In the genomic region with DNA sequence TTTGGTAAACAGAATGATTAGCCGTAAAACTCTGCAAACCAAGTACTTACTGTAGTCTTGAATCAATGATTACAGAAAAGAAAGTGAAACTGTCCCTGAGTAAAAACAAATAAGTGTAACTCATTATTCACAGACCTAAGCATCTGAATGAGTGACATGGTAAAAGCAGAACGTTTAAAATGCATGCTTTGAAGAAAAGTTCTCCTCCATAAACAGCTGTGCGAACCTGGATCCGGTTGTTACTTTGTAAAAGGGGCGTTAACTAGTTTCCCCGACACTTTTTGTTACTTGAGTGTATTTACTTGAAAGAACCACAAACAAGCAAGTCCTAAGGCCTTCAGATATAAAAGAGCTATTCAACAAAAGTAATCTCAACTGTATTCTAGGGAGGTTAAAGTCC, we compare ENCODE assay signal across 8 mouse cellular contexts. TPM values are rescaled to one million over a fixed set of nuclear protein-coding genes. Genes with fewer than 3 reads are reported as not detected.
A peak's percentile ranks its signal among the peaks of the same experiment; 100 is the strongest.
DNase-seq lines count a peak whose midpoint lies in the region; ATAC-seq and TF ChIP-seq lines count a peak whose summit lies in the region.

No protein-coding gene starts in this region.

- TF ChIP-seq CTCF in lung, embryonic 14.5 days (IDR thresholded peaks at IDR 0.05; ENCODE audit: low read depth), result no peak
- no peak for TF ChIP-seq CTCF in brain, embryonic 14.5 days (IDR thresholded peaks at IDR 0.05; ENCODE audit: borderline replicate concordance, extremely low read depth, insufficient read depth, insufficient read length)

- no peak for ATAC-seq in lung, embryonic 14.5 days (ENCODE audit: insufficient read depth)
- no peak for ATAC-seq in intestine, embryonic 14.5 days (replicated peaks; ENCODE audit: low FRiP score, low TSS enrichment, low read depth)
- ATAC-seq in neural tube, embryonic 15.5 days (ENCODE audit: low FRiP score), result no peak

- DNase-seq in lung, embryonic 14.5 days, result peak; percentile 36
- no peak for DNase-seq in lung, postnatal 4 days
- peak; percentile 6 for DNase-seq in brain, embryonic 14.5 days (ENCODE audit: low read depth)
- no peak for DNase-seq in intestine, embryonic 14.5 days (ENCODE audit: low spot score)
- no peak for DNase-seq in thymus, postnatal 14 days
- no peak for DNase-seq in layer of hippocampus, adult 11-12 months (ENCODE audit: low spot score)
- DNase-seq in lung, postnatal 25 days (ENCODE audit: low spot score), result no peak

- no peaks in the 10 kb centered on the region for H3K9me3 ChIP-seq in lung, embryonic 14.5 days (ENCODE audit: low read depth, low read length)
- no peaks in the 10 kb centered on the region for H3K9me3 ChIP-seq in intestine, embryonic 14.5 days (ENCODE audit: control insufficient read depth, low read length)
- no peaks in the 10 kb centered on the region for H3K9me3 ChIP-seq in neural tube, embryonic 15.5 days (replicated peaks)

- H3K4me3 ChIP-seq in lung, embryonic 14.5 days (ENCODE audit: low read depth, low read length), result peak overlapping the region; percentile 94
- H3K4me3 ChIP-seq in intestine, embryonic 14.5 days (ENCODE audit: low read depth, low read length), result peak overlapping the region; percentile 79
- peak overlapping the region; percentile 97 for H3K4me3 ChIP-seq in neural tube, embryonic 15.5 days (replicated peaks)

- no peaks in the 10 kb centered on the region for H3K27me3 ChIP-seq in lung, embryonic 14.5 days (ENCODE audit: insufficient read depth, low read length)
- no peaks in the 10 kb centered on the region for H3K27me3 ChIP-seq in intestine, embryonic 14.5 days (replicated peaks; ENCODE audit: control insufficient read depth, insufficient read depth, low read length)
- 0 out of 2 replicates have a peak, but pooled peaks cover 5% of the 10 kb centered on the region for H3K27me3 ChIP-seq in neural tube, embryonic 15.5 days (replicated peaks)

- no peak for TF ChIP-seq POLR2A in brain, embryonic 14.5 days (IDR thresholded peaks at IDR 0.05; ENCODE audit: borderline replicate concordance, extremely low read depth, insufficient read depth, insufficient read length, poor library complexity, severe bottlenecking)

- H3K4me2 ChIP-seq in lung, embryonic 14.5 days, result peak overlapping the region; percentile 85
- peak overlapping the region; percentile 66 for H3K4me2 ChIP-seq in intestine, embryonic 14.5 days (ENCODE audit: low read length)
- peak overlapping the region; percentile 76 for H3K4me2 ChIP-seq in neural tube, embryonic 15.5 days

- 10% methylated on average over 6 of the region's 6 CpGs for WGBS in lung, embryonic 14.5 days
- WGBS in intestine, embryonic 14.5 days, result 13% methylated on average over 6 of the region's 6 CpGs
- 9% methylated on average over 6 of the region's 6 CpGs for WGBS in neural tube, embryonic 15.5 days

- no peak overlapping the region; the same call in 1 of the 2 replicates for H3K27ac ChIP-seq in lung, embryonic 14.5 days (ENCODE audit: low read depth)
- H3K27ac ChIP-seq in intestine, embryonic 14.5 days (ENCODE audit: low read depth), result no peak overlapping the region
- no peak overlapping the region for H3K27ac ChIP-seq in neural tube, embryonic 15.5 days (replicated peaks)

- peaks cover 10% of the 10 kb centered on the region for H3K4me1 ChIP-seq in lung, embryonic 14.5 days (ENCODE audit: insufficient read depth)
- H3K4me1 ChIP-seq in intestine, embryonic 14.5 days (replicated peaks; ENCODE audit: control insufficient read depth, insufficient read depth, low read length), result peaks cover 10% of the 10 kb centered on the region
- peaks cover 26% of the 10 kb centered on the region for H3K4me1 ChIP-seq in neural tube, embryonic 15.5 days

- peaks cover 19% of the 10 kb centered on the region for H3K36me3 ChIP-seq in lung, embryonic 14.5 days (ENCODE audit: insufficient read depth)
- peaks cover 21% of the 10 kb centered on the region for H3K36me3 ChIP-seq in intestine, embryonic 14.5 days (ENCODE audit: control insufficient read depth, insufficient read depth, low read length)
- H3K36me3 ChIP-seq in neural tube, embryonic 15.5 days, result peaks cover 17% of the 10 kb centered on the region

- peak overlapping the region; percentile 97 for H3K9ac ChIP-seq in lung, embryonic 14.5 days
- H3K9ac ChIP-seq in intestine, embryonic 14.5 days (ENCODE audit: low read length), result peak overlapping the region; percentile 76
- peak overlapping the region; percentile 98 for H3K9ac ChIP-seq in neural tube, embryonic 15.5 days (replicated peaks)

RNA-seq across cellular contexts. Expression of a gene that starts 1.2 kb away (rescaled TPM):
- polyA plus RNA-seq in lung, embryonic 14.5 days (2014; fragmentation: Nextera tagmentation; extraction: Ambion mirVana), result 24.1 and 26.8 TPM in 2 replicates
- 15.0 and 28.2 TPM in 2 replicates for polyA plus RNA-seq in brain, embryonic 14.5 days (2012; rRNA removed)
- 19.5 and 20.4 TPM in 2 replicates for polyA plus RNA-seq in intestine, embryonic 14.5 days (2014; fragmentation: Nextera tagmentation; extraction: Ambion mirVana)
- 22.7 and 25.1 TPM in 2 replicates for polyA plus RNA-seq in neural tube, embryonic 15.5 days (2015; fragmentation: Nextera tagmentation; extraction: Ambion mirVana)

Comparison
In these comparisons a context has a peak if more than half of its experiments do, and no peak if none do; other contexts are left out.
1. DNase-seq: peak in lung, embryonic 14.5 days (single experiment) and brain, embryonic 14.5 days (single experiment); none in lung, postnatal 4 days (0 of 2), intestine, embryonic 14.5 days (single experiment), thymus, postnatal 14 days (single experiment), layer of hippocampus, adult 11-12 months (single experiment) and lung, postnatal 25 days (single experiment).
2. Peak in every context shown above with its lines, with median percentiles within 50 percentile points of each other: H3K4me2 ChIP-seq, H3K4me3 ChIP-seq and H3K9ac ChIP-seq.